Mouse (Mus musculus) ES-E14 (cell line): ENCODE data around the gene Pcyt2. TPM values are rescaled to one million over a fixed set of nuclear protein-coding genes. Genes with fewer than 3 reads are reported as not detected.

Source experiments
- DNase-seq: peaks from one replicate; pipeline ENCODE4 v3.0.0-alpha.2; 2013; ENCODE audit warnings: low read depth, low spot score
- H3K27ac ChIP-seq: 2 replicates; pipeline ENCODE4 v1.5.1; 2012; ENCODE audit warnings: low read depth, mild to moderate bottlenecking, low read length, moderate library complexity, mixed read lengths; ENCODE audit not compliant: poor library complexity, insufficient read depth, severe bottlenecking
- H3K36me3 ChIP-seq: 2 replicates; pipeline ENCODE4 v1.6.1; 2012; ENCODE audit warnings: mild to moderate bottlenecking, low read length, moderate library complexity, mixed read lengths; ENCODE audit not compliant: control insufficient read depth, poor library complexity, insufficient read depth, severe bottlenecking
- H3K4me1 ChIP-seq, 2 experiments: fragments of 150-350 bp in 1 of 2; sonication (generic) in 1 of 2; 2 replicates each; pipeline ENCODE4 v1.6.1; 2012; ENCODE audit warnings: low read length in 2 of 2, mild to moderate bottlenecking in 1 of 2, mixed read lengths in 1 of 2; ENCODE audit not compliant: control insufficient read depth in 2 of 2, insufficient read depth in 2 of 2, poor library complexity in 1 of 2
- H3K4me3 ChIP-seq, 2 experiments: fragments of 150-350 bp in 1 of 2; sonication (generic) in 1 of 2; 2 replicates each; pipeline ENCODE4 v1.5.1; 2012; ENCODE audit warnings: low read length in 2 of 2, low read depth in 1 of 2, mild to moderate bottlenecking in 1 of 2, mixed read lengths in 1 of 2; ENCODE audit not compliant: insufficient read depth in 1 of 2, poor library complexity in 1 of 2, severe bottlenecking in 1 of 2
- H3K9ac ChIP-seq: 2 replicates; pipeline ENCODE4 v1.6.1; 2012; ENCODE audit warnings: low read depth, mild to moderate bottlenecking, low read length, mixed read lengths; ENCODE audit not compliant: poor library complexity, insufficient read depth, severe bottlenecking
- H3K9me3 ChIP-seq: fragments of 150-350 bp; sonication (generic); 2 replicates; pipeline ENCODE4 v1.6.1; 2012; ENCODE audit warnings: low read depth, mild to moderate bottlenecking, low read length; ENCODE audit not compliant: control insufficient read depth, insufficient read depth
- CHD2 ChIP-seq: IDR thresholded peaks from 2 replicates; pipeline ENCODE4 v1.6.1; 2014; ENCODE audit warnings: mild to moderate bottlenecking, low read depth, low read length, inconsistent platforms
- HCFC1 ChIP-seq: IDR thresholded peaks from 2 replicates; pipeline ENCODE4 v1.6.1; 2012; ENCODE audit warnings: low read length, inconsistent platforms, borderline replicate concordance; ENCODE audit not compliant: insufficient read depth
- MAFK ChIP-seq: IDR thresholded peaks from 2 replicates; pipeline ENCODE4 v1.6.1; 2014; ENCODE audit warnings: mild to moderate bottlenecking, low read depth, low read length, inconsistent platforms; ENCODE audit not compliant: insufficient read depth
- ZC3H11A ChIP-seq: IDR thresholded peaks from 2 replicates; pipeline ENCODE4 v1.6.1; 2012; ENCODE audit warnings: low read depth, mild to moderate bottlenecking, inconsistent platforms, low read length, borderline replicate concordance
- ZNF384 ChIP-seq: IDR thresholded peaks from 2 replicates; pipeline ENCODE4 v1.6.1; 2012; ENCODE audit warnings: low read depth, low read length, inconsistent platforms
- in situ Hi-C, 2 experiments: fragments of 600-800 bp; cut with MboI; formaldehyde crosslinking; loops; one replicate each; pipeline ENCODE4 v1.15.1; 2025; ENCODE audit warnings: low sequenced_read_pairs in 2 of 2, inconsistent platforms in 1 of 2; ENCODE audit not compliant: unreplicated experiment in 2 of 2
- total RNA-seq: library from RNA; depleted of rRNA; stranded (reverse); fragments of 300-350 nt; gene quantifications from 2 replicates; pipeline ENCODE4 v1.2.3, GENCODE M21; 2012

Gene Pcyt2
- total RNA-seq, 1 experiment: 88.6 TPM

GRCm38 (mm10) chr11:120580190-120580589, 37.5 kb downstream of the Pcyt2 start:
- no peaks in the 10 kb centered on the region for H3K9me3 ChIP-seq
- H3K27ac ChIP-seq: peak overlapping the region; percentile 98; the same call in 1 of the 2 replicates
- peaks cover 29% of the 10 kb centered on the region for H3K36me3 ChIP-seq
- peaks cover 3 to 21% of the 10 kb centered on the region in 2 experiments for H3K4me1 ChIP-seq
- DNase-seq: no peak
- in situ Hi-C loops: no loop called here
- peak overlapping the region; percentile 88 to 89 for H3K4me3 ChIP-seq
- H3K9ac ChIP-seq: peak overlapping the region; percentile 95
- no peak for TF ChIP-seq MAFK
- TF ChIP-seq ZC3H11A: no peak
- no peak for TF ChIP-seq HCFC1
- no peak for TF ChIP-seq CHD2
- TF ChIP-seq ZNF384: no peak

- peak overlapping the region; percentile 15 for H3K27ac ChIP-seq
- H3K4me1 ChIP-seq: peaks cover 3 to 21% of the 10 kb centered on the region in 2 experiments
- H3K4me3 ChIP-seq: peak overlapping the region; percentile 88 to 89; a peak in 3 of 4 replicates
- H3K36me3 ChIP-seq: peaks cover 28% of the 10 kb centered on the region
- in situ Hi-C loops: no loop called here
- peak overlapping the region; percentile 8; the same call in 1 of the 2 replicates for H3K9ac ChIP-seq
- TF ChIP-seq ZC3H11A (0 out of 2 replicates have a peak, but pooled peaks have one; percentile 12), HCFC1 (no peak)
- H3K9me3 ChIP-seq: no peaks in the 10 kb centered on the region
- DNase-seq: peak; percentile 79
Observed at GRCm38 (mm10) chr11:120579316-120580107, 38.2 kb downstream of the Pcyt2 start.

- no peak overlapping the region for H3K4me3 ChIP-seq
- TF ChIP-seq MAFK (no peak), ZNF384 (no peak)
- in situ Hi-C loops: no loop called here
- DNase-seq: no peak
- peak overlapping the region; percentile 15; the same call in 1 of the 2 replicates for H3K27ac ChIP-seq
- no peaks in the 10 kb centered on the region for H3K9me3 ChIP-seq
- 0 out of 2 replicates have a peak overlapping the region, but pooled peaks have one; percentile 8 for H3K9ac ChIP-seq
- H3K4me1 ChIP-seq: peaks cover 3 to 21% of the 10 kb centered on the region in 2 experiments
- H3K36me3 ChIP-seq: peaks cover 28% of the 10 kb centered on the region
Observed at GRCm38 (mm10) chr11:120578694-120579243, 39.0 kb downstream of the Pcyt2 start.

- Histone ChIP-seq H3K9ac (no peak overlapping the region), H3K36me3 (peaks cover 28% of the 10 kb centered on the region), H3K4me1 (peaks cover 3 to 21% of the 10 kb centered on the region in 2 experiments), H3K27ac (no peak overlapping the region; the same call in 1 of the 2 replicates), H3K9me3 (no peaks in the 10 kb centered on the region), H3K4me3 (no peak overlapping the region)
- in situ Hi-C loops: no loop called here
- DNase-seq: no peak
- TF ChIP-seq HCFC1 (no peak), MAFK (no peak), CHD2 (no peak), ZNF384 (no peak), ZC3H11A (no peak)
Observed at GRCm38 (mm10) chr11:120578024-120578693, 39.6 kb downstream of the Pcyt2 start.
